Mouse (Mus musculus) stomach, postnatal 0 days (tissue): Measurements from ENCODE around the gene Zmym4. TPM values are rescaled to one million over a fixed set of nuclear protein-coding genes. Genes with fewer than 3 reads are reported as not detected.

Source experiments
- ATAC-seq: fragments of 200-750 bp; cut with Nextera tagmentation; 2 replicates; pipeline ENCODE4 v1.8.0; 2017; ENCODE audit not compliant: low FRiP score, low TSS enrichment
- DNase-seq: peaks from one replicate; pipeline ENCODE4 v3.0.0-alpha.2; 2016; ENCODE audit warnings: low spot score
- H3K27ac ChIP-seq: fragments of 300-500 bp; sonication (generic); replicated peaks from 2 replicates; pipeline ENCODE4 v1.5.1; 2014; ENCODE audit warnings: mild to moderate bottlenecking, control low read depth
- H3K27me3 ChIP-seq: fragments of 300-500 bp; sonication (generic); 2 replicates; pipeline ENCODE4 v1.6.1; 2014; ENCODE audit warnings: low read length; ENCODE audit not compliant: control insufficient read depth, insufficient read depth
- H3K36me3 ChIP-seq: fragments of 300-500 bp; sonication (generic); 2 replicates; pipeline ENCODE4 v1.6.1; 2014; ENCODE audit warnings: low read length, mixed read lengths; ENCODE audit not compliant: control insufficient read depth, insufficient read depth
- H3K4me1 ChIP-seq: fragments of 300-500 bp; sonication (generic); replicated peaks from 2 replicates; pipeline ENCODE4 v1.6.1; 2014; ENCODE audit warnings: antibody characterized with exemption; ENCODE audit not compliant: control insufficient read depth, insufficient read depth
- H3K4me2 ChIP-seq: fragments of 300-500 bp; sonication (generic); replicated peaks from 2 replicates; pipeline ENCODE4 v1.6.1; 2014; ENCODE audit warnings: low read depth, mild to moderate bottlenecking, control low read depth, moderate library complexity
- H3K4me3 ChIP-seq: fragments of 300-500 bp; sonication (generic); 2 replicates; pipeline ENCODE4 v1.5.1; 2014; ENCODE audit warnings: low read depth, low read length, control low read depth
- H3K9ac ChIP-seq: fragments of 300-500 bp; sonication (generic); 2 replicates; pipeline ENCODE4 v1.6.1; 2014; ENCODE audit warnings: mild to moderate bottlenecking, low read length, control low read depth, mixed read lengths
- H3K9me3 ChIP-seq: fragments of 300-500 bp; sonication (generic); 2 replicates; pipeline ENCODE4 v1.6.1; 2016; ENCODE audit warnings: low read length; ENCODE audit not compliant: control insufficient read depth
- CTCF ChIP-seq: IDR thresholded peaks from 2 replicates; pipeline ENCODE4 v1.5.1; 2016; ENCODE audit warnings: antibody characterized with exemption, low read depth, mild to moderate bottlenecking, moderate library complexity
- EP300 ChIP-seq: optimal IDR thresholded peaks from 2 replicates; pipeline ENCODE3; 2016; ENCODE audit warnings: antibody characterized with exemption
- WGBS: fragments of 180-500 bp; shearing (Covaris S2); extraction: QIAGEN DNeasy Blood & Tissue Kit; methylation state at CpG from one replicate; pipeline ENCODE4 v1.1.7; 2014; 5-methylcytosine and 5-hydroxymethylcytosine counted together
- polyA plus RNA-seq: library from polyadenylated mRNA; unstranded; fragments of >200 nt; fragmentation: Nextera tagmentation; extraction: Ambion mirVana; gene quantifications from 2 replicates; pipeline ENCODE4 v1.2.1, GENCODE M21; 2015

The Zmym4 gene
- polyA plus RNA-seq, 1 experiment from 2014 or later: 6.7 TPM

GRCm38 (mm10) chr4:126983321-126983720 lies 15.4 kb upstream of the Zmym4 start:
- TF ChIP-seq EP300: no peak
- TF ChIP-seq CTCF: no peak
- ATAC-seq (no peak), DNase-seq (no peak)
- H3K4me3 ChIP-seq: no peak overlapping the region
- no peak overlapping the region for H3K27ac ChIP-seq
- no peak overlapping the region for H3K9ac ChIP-seq
- H3K27me3 ChIP-seq: no peaks in the 10 kb centered on the region
- WGBS: 52% methylated on average over 3 of the region's 3 CpGs
- no peaks in the 10 kb centered on the region for H3K4me1 ChIP-seq
- no peak overlapping the region for H3K4me2 ChIP-seq
- no peaks in the 10 kb centered on the region for H3K9me3 ChIP-seq
- H3K36me3 ChIP-seq: no peaks in the 10 kb centered on the region

GRCm38 (mm10) chr4:126978706-126979105 lies 10.8 kb upstream of the Zmym4 start:
- Histone ChIP-seq H3K4me2 (no peak overlapping the region), H3K9me3 (no peaks in the 10 kb centered on the region), H3K27me3 (no peaks in the 10 kb centered on the region), H3K36me3 (no peaks in the 10 kb centered on the region), H3K4me3 (no peak overlapping the region), H3K27ac (no peak overlapping the region), H3K4me1 (no peaks in the 10 kb centered on the region), H3K9ac (no peak overlapping the region)
- ATAC-seq (no peak), DNase-seq (no peak)
- no peak for TF ChIP-seq EP300
- peak; percentile 44 for TF ChIP-seq CTCF
- 70% methylated on average over 3 of the region's 3 CpGs for WGBS

- H3K27ac ChIP-seq: no peak overlapping the region
- no peak for TF ChIP-seq EP300
- TF ChIP-seq CTCF: peak; percentile 64
- no peaks in the 10 kb centered on the region for H3K4me1 ChIP-seq
- H3K27me3 ChIP-seq: no peaks in the 10 kb centered on the region
- no peak for ATAC-seq
- no peak overlapping the region for H3K4me2 ChIP-seq
- no peaks in the 10 kb centered on the region for H3K9me3 ChIP-seq
- no peaks in the 10 kb centered on the region for H3K36me3 ChIP-seq
- peak; percentile 55 for DNase-seq
- H3K4me3 ChIP-seq: no peak overlapping the region
- no peak overlapping the region for H3K9ac ChIP-seq
Measured at GRCm38 (mm10) chr4:126977467-126977866, 9.5 kb upstream of the Zmym4 start.

- Histone ChIP-seq H3K27ac (peak overlapping the region; percentile 96), H3K36me3 (no peaks in the 10 kb centered on the region), H3K9ac (peak overlapping the region; percentile 98), H3K4me1 (no peaks in the 10 kb centered on the region), H3K4me3 (peak overlapping the region; percentile 98), H3K9me3 (no peaks in the 10 kb centered on the region), H3K27me3 (no peaks in the 10 kb centered on the region), H3K4me2 (peak overlapping the region; percentile 61)
- ATAC-seq (peak; percentile 55), DNase-seq (peak; percentile 50)
- WGBS: 0% methylated on average over 10 of the region's 53 CpGs
- TF ChIP-seq EP300: no peak
- TF ChIP-seq CTCF: no peak
Measured at GRCm38 (mm10) chr4:126967241-126967863, 583 bp downstream of the Zmym4 start.

GRCm38 (mm10) chr4:126958682-126959081 lies 9.3 kb downstream of the Zmym4 start:
- H3K9me3 ChIP-seq: no peaks in the 10 kb centered on the region
- TF ChIP-seq CTCF (no peak), EP300 (no peak)
- peaks cover 2% of the 10 kb centered on the region; the same call in 1 of the 2 replicates for H3K4me1 ChIP-seq
- no peak overlapping the region for H3K4me3 ChIP-seq
- H3K27me3 ChIP-seq: no peaks in the 10 kb centered on the region
- peak; percentile 95 for ATAC-seq
- no peak overlapping the region for H3K9ac ChIP-seq
- peak; percentile 42 for DNase-seq
- H3K4me2 ChIP-seq: no peak overlapping the region
- H3K27ac ChIP-seq: peak overlapping the region; percentile 56; the same call in 1 of the 2 replicates
- H3K36me3 ChIP-seq: no peaks in the 10 kb centered on the region

- Histone ChIP-seq H3K27ac (peak overlapping the region; percentile 65), H3K4me1 (peaks cover 2% of the 10 kb centered on the region; the same call in 1 of the 2 replicates), H3K27me3 (no peaks in the 10 kb centered on the region), H3K9ac (no peak overlapping the region), H3K36me3 (no peaks in the 10 kb centered on the region), H3K4me3 (no peak overlapping the region), H3K9me3 (no peaks in the 10 kb centered on the region), H3K4me2 (no peak overlapping the region)
- DNase-seq (no peak), ATAC-seq (peak; percentile 90)
- WGBS: 67% methylated on average over 2 of the region's 2 CpGs
- TF ChIP-seq CTCF: no peak
- no peak for TF ChIP-seq EP300
Measured at GRCm38 (mm10) chr4:126958261-126958660, 9.7 kb downstream of the Zmym4 start.
